In the genomic region with DNA sequence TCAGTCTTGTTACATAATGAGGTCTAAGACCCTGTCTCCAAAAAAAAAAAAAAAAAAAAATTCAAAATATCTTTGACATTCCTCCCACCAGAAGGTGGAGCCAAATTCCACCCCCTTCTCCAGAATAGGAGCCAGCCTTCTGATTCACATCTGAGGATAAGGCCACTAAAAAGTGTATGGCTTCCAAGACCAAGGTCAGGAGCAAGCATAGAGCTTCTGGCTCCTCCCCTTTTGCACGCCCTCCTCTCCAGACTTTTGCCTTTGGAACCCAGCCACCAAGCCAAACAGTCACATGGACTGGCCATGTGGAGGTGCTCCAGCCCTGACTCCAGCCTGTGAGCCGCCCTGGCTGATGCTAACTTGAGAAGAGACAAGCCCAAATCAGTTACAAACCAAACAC, we compare ENCODE assay signal across 8 mouse cellular contexts. TPM values are rescaled to one million over a fixed set of nuclear protein-coding genes. Genes with fewer than 3 reads are reported as not detected.
DNase-seq lines count a peak whose midpoint lies in the region; ATAC-seq and TF ChIP-seq lines count a peak whose summit lies in the region.
"Had no signal": no experiment of that assay in that cellular context is flagged by ENCODE, and none has a peak within 500 bp of the region (broad histone marks: within the 10 kb centered on the region; RNA-seq: fewer than 3 reads in every experiment).

No protein-coding gene starts in this region.

- TF ChIP-seq CTCF in CH12.LX (conservative IDR thresholded peaks at IDR 0.05 in 1 of 2, IDR thresholded peaks at IDR 0.05 in 1 of 2; ENCODE audit: low read depth in 2 of 2, low read length in 2 of 2): peak in 1 of 2 experiments; percentile 62; a peak in 2 of 4 replicates
- TF ChIP-seq CTCF in heart, postnatal 0 days (IDR thresholded peaks at IDR 0.05; ENCODE audit: low read depth): peak; percentile 39

- H3K36me3 ChIP-seq in CH12.LX (replicated peaks in 1 of 2; ENCODE audit: control insufficient read depth in 1 of 2, insufficient read depth in 1 of 2, low read length in 1 of 2): no peaks in the 10 kb centered on the region
- 0 out of 2 replicates have a peak, but pooled peaks cover 3% of the 10 kb centered on the region for H3K36me3 ChIP-seq in heart, postnatal 0 days (replicated peaks; ENCODE audit: control insufficient read depth, insufficient read depth, low read length)
- H3K36me3 ChIP-seq in lung, embryonic 16.5 days (ENCODE audit: control insufficient read depth, insufficient read depth, low read length): no peaks in the 10 kb centered on the region
- H3K36me3 ChIP-seq: limb, embryonic 13.5 days had no signal

- TF ChIP-seq EP300 in CH12.LX (IDR thresholded peaks at IDR 0.05; ENCODE audit: low read length): no peak
- no peak for TF ChIP-seq EP300 in heart, postnatal 0 days (IDR thresholded peaks at IDR 0.05; ENCODE audit: low read depth)

- no peak overlapping the region for H3K4me3 ChIP-seq in CH12.LX (replicated peaks in 1 of 3; ENCODE audit: low read depth in 2 of 3, low read length in 2 of 3, poor library complexity in 1 of 3)
- no peak overlapping the region for H3K4me3 ChIP-seq in heart, postnatal 0 days (ENCODE audit: low read depth, low read length)
- H3K4me3 ChIP-seq in lung, embryonic 16.5 days (ENCODE audit: low read length): no peak overlapping the region
- H3K4me3 ChIP-seq: limb, embryonic 13.5 days had no signal

- no peaks in the 10 kb centered on the region for H3K9me3 ChIP-seq in CH12.LX (replicated peaks; ENCODE audit: low read length)
- no peaks in the 10 kb centered on the region for H3K9me3 ChIP-seq in heart, postnatal 0 days (replicated peaks; ENCODE audit: control insufficient read depth, low read length)
- no peaks in the 10 kb centered on the region for H3K9me3 ChIP-seq in lung, embryonic 16.5 days (ENCODE audit: control insufficient read depth, low read length)

- WGBS in heart, postnatal 0 days: 52% methylated on average over 2 of the region's 2 CpGs
- 50% methylated on average over 2 of the region's 2 CpGs for WGBS in lung, embryonic 16.5 days

- H3K27ac ChIP-seq in CH12.LX (ENCODE audit: insufficient read depth, low read depth): no peak overlapping the region
- no peak overlapping the region for H3K27ac ChIP-seq in heart, postnatal 0 days (ENCODE audit: low read depth)
- no peak overlapping the region for H3K27ac ChIP-seq in lung, embryonic 16.5 days (ENCODE audit: low read length)
- H3K27ac ChIP-seq: limb, embryonic 13.5 days had no signal

- dilution Hi-C loops in CH12.LX (cut with MboI; ENCODE audit: extremely low pct_ligation_motif_present, extremely low pct_unique_long_range_greater_than_20kb, low sequenced_read_pairs): no loop called here

- 0 out of 2 replicates have a peak, but pooled peaks have one; percentile 39 for ATAC-seq in heart, postnatal 0 days (ENCODE audit: insufficient read depth, low read depth)
- ATAC-seq in lung, embryonic 16.5 days (ENCODE audit: low read depth): peak; percentile 57; the same call in 1 of the 2 replicates

- H3K9ac ChIP-seq in CH12.LX (ENCODE audit: insufficient read depth, low read depth): no peak overlapping the region
- no peak overlapping the region for H3K9ac ChIP-seq in heart, postnatal 0 days (replicated peaks; ENCODE audit: low read depth, low read length)
- no peak overlapping the region for H3K9ac ChIP-seq in lung, embryonic 16.5 days (ENCODE audit: low read length)
- H3K9ac ChIP-seq: limb, embryonic 13.5 days had no signal

- in situ Hi-C loops in CH12.LX (cut with MboI; ENCODE audit: low pct_ligation_motif_present, low pct_unique_long_range_greater_than_20kb, low sequenced_read_pairs): loop anchor here (10.0 kb wide), 1 partner anchor 55 kb away; no protein-coding TSS in a partner anchor

- no peak overlapping the region for H3K4me2 ChIP-seq in CH12.LX (ENCODE audit: insufficient read depth, low read depth, poor library complexity, severe bottlenecking)
- no peak overlapping the region for H3K4me2 ChIP-seq in heart, postnatal 0 days (ENCODE audit: low read depth, low read length)
- H3K4me2 ChIP-seq in lung, embryonic 16.5 days (ENCODE audit: low read depth, low read length): no peak overlapping the region
- H3K4me2 ChIP-seq: limb, embryonic 13.5 days had no signal

- H3K27me3 ChIP-seq in CH12.LX (replicated peaks): no peaks in the 10 kb centered on the region
- no peaks in the 10 kb centered on the region for H3K27me3 ChIP-seq in heart, postnatal 0 days (ENCODE audit: control insufficient read depth, insufficient read depth, low read length)
- no peaks in the 10 kb centered on the region for H3K27me3 ChIP-seq in lung, embryonic 16.5 days (ENCODE audit: control insufficient read depth, insufficient read depth, low read depth, low read length)
- H3K27me3 ChIP-seq: limb, embryonic 13.5 days had no signal

- no peak for DNase-seq in CH12.LX (ENCODE audit: extremely low read depth)
- peak; percentile 45 for DNase-seq in MN1 (ENCODE audit: low spot score)
- DNase-seq in heart, postnatal 0 days (ENCODE audit: low spot score): no peak
- DNase-seq in right cerebral cortex, postnatal 36 days (ENCODE audit: low spot score in 2 of 2): no peak
- DNase-seq in layer of hippocampus, postnatal 10 days (ENCODE audit: low spot score in 2 of 2): no peak
- no peak for DNase-seq in spleen, postnatal 14 days (ENCODE audit: low spot score in 2 of 2)

- no peak for TF ChIP-seq POLR2A in CH12.LX (IDR thresholded peaks at IDR 0.05; ENCODE audit: low read depth, low read length)

- H3K4me1 ChIP-seq in CH12.LX (ENCODE audit: control insufficient read depth in 1 of 2, insufficient read depth in 2 of 2): no peaks in the 10 kb centered on the region
- no peaks in the 10 kb centered on the region for H3K4me1 ChIP-seq in heart, postnatal 0 days (ENCODE audit: control insufficient read depth, insufficient read depth)
- no peaks in the 10 kb centered on the region; the same call in 1 of the 2 replicates for H3K4me1 ChIP-seq in lung, embryonic 16.5 days (replicated peaks; ENCODE audit: control insufficient read depth, insufficient read depth, low read length)

- TF ChIP-seq RAD21 in CH12.LX (IDR thresholded peaks at IDR 0.05; ENCODE audit: low read depth, low read length): peak; percentile 50

- H3K79me2 ChIP-seq in CH12.LX (replicated peaks; ENCODE audit: control insufficient read depth, extremely low read depth, insufficient read depth, poor library complexity, severe bottlenecking): no peaks in the 10 kb centered on the region

TF ChIP-seq in CH12.LX, 34 proteins besides CTCF, POLR2A, EP300 and RAD21:
- TF ChIP-seq ZMIZ1 (IDR thresholded peaks at IDR 0.05; ENCODE audit: low read depth, low read length): no peak
- no peak for TF ChIP-seq USF2 (conservative IDR thresholded peaks at IDR 0.05; ENCODE audit: low read depth, low read length)
- TF ChIP-seq SMC3 (IDR thresholded peaks at IDR 0.05; ENCODE audit: low read depth, low read length): peak; percentile 54
- no peak for TF ChIP-seq ETS1 (conservative IDR thresholded peaks at IDR 0.05; ENCODE audit: low read depth, low read length)
- peak; percentile 96 for TF ChIP-seq ZNF384 (IDR thresholded peaks at IDR 0.05; ENCODE audit: low read depth, low read length)
- TF ChIP-seq PAX5 (IDR thresholded peaks at IDR 0.05; ENCODE audit: low read length): no peak
- no peak for TF ChIP-seq NELFE (IDR thresholded peaks at IDR 0.05; ENCODE audit: low read depth, low read length)
- TF ChIP-seq MAZ (IDR thresholded peaks at IDR 0.05; ENCODE audit: low read depth, low read length): no peak
TF ChIP-seq in CH12.LX: peak in this region for 2.

RNA-seq across cellular contexts. Expression of a gene that starts 35.3 kb away (rescaled TPM):
- total RNA-seq in CH12.LX (2012; rRNA removed) (16.8 and 18.7 TPM in 2 replicates), CH12.LX (2014; rRNA removed) (10.0 and 10.3 TPM in 2 replicates)
- 24.4 and 26.9 TPM in 2 replicates for polyA plus RNA-seq in CH12.LX (2012; ENCODE audit: insufficient read length, low read depth)
- 12.7 and 15.7 TPM in 2 replicates for total RNA-seq in heart, postnatal 0 days (2014; rRNA removed; ENCODE audit: low replicate concordance)
- polyA plus RNA-seq in heart, postnatal 0 days (2015; fragmentation: Nextera tagmentation; extraction: Ambion mirVana): 12.5 and 12.6 TPM in 2 replicates
- polyA plus RNA-seq in lung, embryonic 16.5 days (2015; fragmentation: Nextera tagmentation; extraction: Ambion mirVana): 44.9 and 47.0 TPM in 2 replicates
- total RNA-seq in layer of hippocampus, postnatal 10 days (2021): 10 to 100 TPM; 15.3 to 15.5 TPM
